Mouse (Mus musculus): ENCODE results near the gene Rab7. TPM values are rescaled to one million over a fixed set of nuclear protein-coding genes. Genes with fewer than 3 reads are reported as not detected.

Gene Rab7
- total RNA-seq, 2 experiments from 2014 or later = 306 to 313 TPM

Small RNA genes within 50 kb of the gene (microRNA-seq; reads per million reads assigned to microRNA genes)
- 0 to 2.8 reads per million in 2 experiments for gene Gm47286

Other genes starting within 250 kb of the Rab7 start
- 10 to 100 TPM; 17.2 to 21.9 TPM for gene Rab43, start 233.1 kb downstream of the Rab7 start, total RNA-seq (2021)
- gene Gm45140, start 209.5 kb downstream of the Rab7 start, total RNA-seq (2021) = 1 to 10 TPM; 2.0 to 3.0 TPM
- 10 to 100 TPM; 28.9 to 33.8 TPM for gene Isy1, start 206.5 kb downstream of the Rab7 start, total RNA-seq (2021)
- 100 to 1,000 TPM; 231 to 244 TPM for gene Cnbp, start 194.2 kb downstream of the Rab7 start, total RNA-seq (2021)
- 100 to 1,000 TPM; 201 to 215 TPM for gene Copg1, start 157.5 kb downstream of the Rab7 start, total RNA-seq (2021)
- gene Hmces, start 131.3 kb downstream of the Rab7 start, total RNA-seq (2021) = 10 to 100 TPM; 24.4 to 26.3 TPM
- gene H1fx, start 63.6 kb downstream of the Rab7 start, total RNA-seq (2021) = 10 to 100 TPM; 70.0 to 76.0 TPM
- 100 to 1,000 TPM; 143 to 166 TPM for gene Rpn1, start 39.2 kb upstream of the Rab7 start, total RNA-seq (2021)
- 1 to 10 TPM; 7.0 to 7.6 TPM for gene Gata2, start 148.6 kb upstream of the Rab7 start, total RNA-seq (2021)
- gene Dnajb8, start 177.0 kb upstream of the Rab7 start, total RNA-seq (2021) = not detected

All from layer of hippocampus, postnatal 14 days (tissue).